Mouse (Mus musculus): Measurements from ENCODE around the gene Strip2.

The Strip2 gene

GRCm38 (mm10) chr6:30005851-30006250, 89.0 kb downstream of the Strip2 start:
- DNase-seq (ENCODE audit: low read depth, low spot score) = no peak

- no peak for DNase-seq (ENCODE audit: low read depth, low spot score)
Observed at GRCm38 (mm10) chr6:30009204-30009603, 92.4 kb downstream of the Strip2 start.
